Mouse (Mus musculus): Measurements from ENCODE around the gene H2al1b.

H2al1b gene

GRCm38 (mm10) chrX:11346756-11347155 lies 44.5 kb downstream of the H2al1b start:
- no peak for DNase-seq (ENCODE audit: low read depth, low spot score)
